ENCODE assay signal across 10 mouse cellular contexts in genomic region chr2:180306423-180307168, GRCm38 (mm10). TPM values are rescaled to one million over a fixed set of nuclear protein-coding genes. Genes with fewer than 3 reads are reported as not detected.
DNase-seq lines count a peak whose midpoint lies in the region; ATAC-seq and TF ChIP-seq lines count a peak whose summit lies in the region.
"Had no signal": no experiment of that assay in that cellular context is flagged by ENCODE, and none has a peak within 500 bp of the region (broad histone marks: within the 10 kb centered on the region; RNA-seq: fewer than 3 reads in every experiment).

No protein-coding gene starts in this region.

- peaks cover 11% of the 10 kb centered on the region for H3K9me3 ChIP-seq in heart, embryonic 12.5 days (replicated peaks)
- H3K9me3 ChIP-seq in lung, embryonic 14.5 days (ENCODE audit: low read depth, low read length): no peaks in the 10 kb centered on the region
- no peaks in the 10 kb centered on the region for H3K9me3 ChIP-seq in intestine, embryonic 16.5 days (ENCODE audit: control insufficient read depth, low read length)
- H3K9me3 ChIP-seq: midbrain, embryonic 13.5 days had no signal

- no peak overlapping the region for H3K4me3 ChIP-seq in heart, embryonic 12.5 days
- no peak overlapping the region for H3K4me3 ChIP-seq in lung, embryonic 14.5 days (ENCODE audit: low read depth, low read length)
- no peak overlapping the region for H3K4me3 ChIP-seq in intestine, embryonic 16.5 days (ENCODE audit: low read length)
- H3K4me3 ChIP-seq: midbrain, embryonic 13.5 days had no signal

- peak; percentile 71 to 88 for DNase-seq in heart, adult 18-20 months
- peak; percentile 63 for DNase-seq in 3134 (ENCODE audit: extremely low read depth, insufficient read length, low spot score)
- DNase-seq in cerebellum, postnatal 25 days: peak; percentile 7 to 26
- DNase-seq in lung, embryonic 14.5 days: peak; percentile 89
- DNase-seq in natural killer cell, adult 2 months (ENCODE audit: low spot score in 2 of 2): no peak
- DNase-seq: adrenal gland, adult 2 months had no signal

- H3K4me2 ChIP-seq in heart, embryonic 12.5 days: no peak overlapping the region
- no peak overlapping the region for H3K4me2 ChIP-seq in lung, embryonic 14.5 days
- H3K4me2 ChIP-seq in intestine, embryonic 16.5 days (ENCODE audit: low read depth, low read length): no peak overlapping the region
- H3K4me2 ChIP-seq: midbrain, embryonic 13.5 days had no signal

- WGBS in heart, embryonic 12.5 days: 74% methylated on average over 8 of the region's 8 CpGs
- WGBS in lung, embryonic 14.5 days: 31% methylated on average over 8 of the region's 8 CpGs
- WGBS in intestine, embryonic 16.5 days: 52% methylated on average over 8 of the region's 8 CpGs

- H3K27ac ChIP-seq in heart, embryonic 12.5 days (ENCODE audit: poor library complexity, severe bottlenecking): no peak overlapping the region
- peak overlapping the region; percentile 88 for H3K27ac ChIP-seq in lung, embryonic 14.5 days (ENCODE audit: low read depth)
- no peak overlapping the region for H3K27ac ChIP-seq in intestine, embryonic 16.5 days (ENCODE audit: low read length)
- H3K27ac ChIP-seq: midbrain, embryonic 13.5 days had no signal

- ATAC-seq in heart, embryonic 12.5 days (ENCODE audit: insufficient number of reproducible peaks, low FRiP score): no peak
- peak; percentile 86 for ATAC-seq in lung, embryonic 14.5 days (ENCODE audit: insufficient read depth)
- ATAC-seq in frontal cortex, adult (ENCODE audit: low TSS enrichment): no peak
- no peak for ATAC-seq in intestine, embryonic 16.5 days
- ATAC-seq: midbrain, embryonic 13.5 days had no signal

- no peak overlapping the region for H3K9ac ChIP-seq in heart, embryonic 12.5 days
- no peak overlapping the region for H3K9ac ChIP-seq in lung, embryonic 14.5 days
- no peak overlapping the region for H3K9ac ChIP-seq in intestine, embryonic 16.5 days (ENCODE audit: low read depth, low read length)
- H3K9ac ChIP-seq: midbrain, embryonic 13.5 days had no signal

- no peaks in the 10 kb centered on the region for H3K36me3 ChIP-seq in heart, embryonic 12.5 days
- H3K36me3 ChIP-seq in lung, embryonic 14.5 days (ENCODE audit: insufficient read depth): no peaks in the 10 kb centered on the region
- H3K36me3 ChIP-seq in intestine, embryonic 16.5 days (ENCODE audit: control insufficient read depth, insufficient read depth, low read length): no peaks in the 10 kb centered on the region
- H3K36me3 ChIP-seq: midbrain, embryonic 13.5 days had no signal

- no peak for TF ChIP-seq CTCF in lung, embryonic 14.5 days (IDR thresholded peaks at IDR 0.05; ENCODE audit: low read depth)

- H3K27me3 ChIP-seq in heart, embryonic 12.5 days (replicated peaks): no peaks in the 10 kb centered on the region
- H3K27me3 ChIP-seq in lung, embryonic 14.5 days (ENCODE audit: insufficient read depth, low read length): no peaks in the 10 kb centered on the region
- H3K27me3 ChIP-seq in intestine, embryonic 16.5 days (replicated peaks; ENCODE audit: control insufficient read depth, insufficient read depth, low read length): no peaks in the 10 kb centered on the region
- H3K27me3 ChIP-seq: midbrain, embryonic 13.5 days had no signal

- H3K4me1 ChIP-seq in heart, embryonic 12.5 days (replicated peaks): peaks cover 27% of the 10 kb centered on the region
- H3K4me1 ChIP-seq in lung, embryonic 14.5 days (ENCODE audit: insufficient read depth): peaks cover 34% of the 10 kb centered on the region
- peaks cover 3% of the 10 kb centered on the region; the same call in 1 of the 2 replicates for H3K4me1 ChIP-seq in intestine, embryonic 16.5 days (ENCODE audit: control insufficient read depth, insufficient read depth, low read length)
- H3K4me1 ChIP-seq: midbrain, embryonic 13.5 days had no signal

RNA-seq across cellular contexts. Expression of gene Rbbp8nl, which starts 16.9 kb away (rescaled TPM):
- total RNA-seq in heart, adult 18-20 months (2021): not detected
- not detected in 2 replicates for polyA plus RNA-seq in heart, embryonic 12.5 days (2016; fragmentation: Nextera tagmentation; extraction: Ambion mirVana)
- 1.9 and 2.3 TPM in 2 replicates for polyA plus RNA-seq in lung, embryonic 14.5 days (2014; fragmentation: Nextera tagmentation; extraction: Ambion mirVana)
- polyA plus RNA-seq in intestine, embryonic 16.5 days (2015; fragmentation: Nextera tagmentation; extraction: Ambion mirVana): 2.5 TPM in 2 replicates
- total RNA-seq: adrenal gland, adult 2 months had no signal
- polyA plus RNA-seq: adrenal gland, adult 2 months; midbrain, embryonic 13.5 days had no signal

RNA-seq across cellular contexts. Expression of gene Gata5, which starts 27.9 kb away (rescaled TPM):
- total RNA-seq in heart, adult 18-20 months (2021): under 1 TPM; 0.35 to 0.80 TPM
- polyA plus RNA-seq in heart, embryonic 12.5 days (2016; fragmentation: Nextera tagmentation; extraction: Ambion mirVana): 24.7 and 28.4 TPM in 2 replicates
- polyA plus RNA-seq in lung, embryonic 14.5 days (2014; fragmentation: Nextera tagmentation; extraction: Ambion mirVana): 37.4 and 42.7 TPM in 2 replicates
- 10.3 and 11.6 TPM in 2 replicates for polyA plus RNA-seq in intestine, embryonic 16.5 days (2015; fragmentation: Nextera tagmentation; extraction: Ambion mirVana)
- polyA plus RNA-seq: midbrain, embryonic 13.5 days had no signal

RNA-seq across cellular contexts. Expression of gene Cables2, which starts 33.3 kb away (rescaled TPM):
- total RNA-seq in heart, adult 18-20 months (2021): 10 to 100 TPM; 10.9 TPM
- polyA plus RNA-seq in heart, embryonic 12.5 days (2016; fragmentation: Nextera tagmentation; extraction: Ambion mirVana): 15.8 and 16.2 TPM in 2 replicates
- 24.0 and 25.6 TPM in 2 replicates for polyA plus RNA-seq in lung, embryonic 14.5 days (2014; fragmentation: Nextera tagmentation; extraction: Ambion mirVana)
- 2.8 and 4.8 TPM in 2 replicates for polyA plus RNA-seq in intestine, embryonic 16.5 days (2015; fragmentation: Nextera tagmentation; extraction: Ambion mirVana)

RNA-seq across cellular contexts. Expression of gene Rps21, which starts 49.4 kb away (rescaled TPM):
- total RNA-seq in heart, adult 18-20 months (2021): 100 to 1,000 TPM; 561 to 600 TPM
- 336 and 349 TPM in 2 replicates for polyA plus RNA-seq in heart, embryonic 12.5 days (2016; fragmentation: Nextera tagmentation; extraction: Ambion mirVana)
- polyA plus RNA-seq in lung, embryonic 14.5 days (2014; fragmentation: Nextera tagmentation; extraction: Ambion mirVana): 630 and 724 TPM in 2 replicates
- 471 and 487 TPM in 2 replicates for polyA plus RNA-seq in intestine, embryonic 16.5 days (2015; fragmentation: Nextera tagmentation; extraction: Ambion mirVana)

Comparison
In these comparisons a context has a peak if more than half of its experiments do, and no peak if none do; other contexts are left out.
1. DNase-seq: peak in heart, adult 18-20 months (2 of 2), 3134 (single experiment), cerebellum, postnatal 25 days (2 of 2) and lung, embryonic 14.5 days (single experiment); none in natural killer cell, adult 2 months (0 of 2).